Mouse (Mus musculus) forebrain, embryonic 15.5 days (tissue): Measurements from ENCODE around the gene Ap1g2. TPM values are rescaled to one million over a fixed set of nuclear protein-coding genes. Genes with fewer than 3 reads are reported as not detected.

ENCODE experiments used
- ATAC-seq: fragments of 200-750 bp; cut with Nextera tagmentation; replicated peaks from 2 replicates; pipeline ENCODE4 v1.8.0; 2017; ENCODE audit warnings: mild to moderate bottlenecking, moderate TSS enrichment, moderate library complexity
- H3K27ac ChIP-seq: fragments of 300-500 bp; sonication (generic); replicated peaks from 2 replicates; pipeline ENCODE4 v1.5.1; 2015; ENCODE audit warnings: mild to moderate bottlenecking, inconsistent platforms
- H3K27me3 ChIP-seq: fragments of 300-500 bp; sonication (generic); 2 replicates; pipeline ENCODE4 v1.6.1; 2015; ENCODE audit warnings: inconsistent platforms
- H3K36me3 ChIP-seq: fragments of 300-500 bp; sonication (generic); 2 replicates; pipeline ENCODE4 v1.6.1; 2015; ENCODE audit warnings: mild to moderate bottlenecking, inconsistent platforms
- H3K4me1 ChIP-seq: fragments of 300-500 bp; sonication (generic); 2 replicates; pipeline ENCODE4 v1.6.1; 2015; ENCODE audit warnings: inconsistent platforms
- H3K4me2 ChIP-seq: fragments of 300-500 bp; sonication (generic); replicated peaks from 2 replicates; pipeline ENCODE4 v1.6.1; 2015; ENCODE audit warnings: mild to moderate bottlenecking, inconsistent platforms
- H3K4me3 ChIP-seq: fragments of 300-500 bp; sonication (generic); 2 replicates; pipeline ENCODE4 v1.5.1; 2015; ENCODE audit warnings: mild to moderate bottlenecking, inconsistent platforms
- H3K9ac ChIP-seq: fragments of 300-500 bp; sonication (generic); replicated peaks from 2 replicates; pipeline ENCODE4 v1.6.1; 2015; ENCODE audit warnings: mild to moderate bottlenecking, inconsistent platforms
- H3K9me3 ChIP-seq: fragments of 300-500 bp; sonication (generic); 2 replicates; pipeline ENCODE4 v1.6.1; 2016; ENCODE audit warnings: inconsistent platforms
- WGBS: fragments of 180-500 bp; shearing (Covaris S2); methylation state at CpG from one replicate; pipeline ENCODE4 v1.1.7; 2015; ENCODE audit warnings: mixed read lengths; 5-methylcytosine and 5-hydroxymethylcytosine counted together
- polyA plus RNA-seq: library from polyadenylated mRNA; unstranded; fragments of >200 nt; fragmentation: Nextera tagmentation; extraction: Ambion mirVana; gene quantifications from 2 replicates; pipeline ENCODE4 v1.2.1, GENCODE M21; 2015

Ap1g2 gene
- polyA plus RNA-seq, 1 experiment from 2014 or later = 11.4 TPM

DNA sequence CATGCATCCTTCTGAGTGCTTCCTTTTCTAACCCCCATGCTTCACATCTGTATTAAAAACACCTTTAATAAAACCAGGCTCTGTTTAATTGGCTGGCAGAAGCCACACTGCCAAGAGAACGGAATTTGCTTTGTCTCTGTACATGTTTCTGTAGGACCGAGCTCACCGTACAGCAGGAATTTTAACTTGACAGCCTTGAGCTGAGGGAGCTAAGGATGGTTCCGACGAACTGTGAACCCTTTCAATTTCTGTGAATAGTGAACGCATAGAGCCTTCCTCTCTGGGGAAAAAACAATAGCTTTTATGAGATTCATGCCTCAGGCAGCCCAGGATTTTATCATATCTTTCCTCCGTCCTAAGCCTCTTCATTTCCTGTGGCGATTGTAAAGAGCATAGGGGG is 16.0 kb upstream of the Ap1g2 start:
- Histone ChIP-seq H3K4me1 (peaks cover 14% of the 10 kb centered on the region), H3K27ac (peak overlapping the region; percentile 60), H3K9ac (peak overlapping the region; percentile 30; the same call in 1 of the 2 replicates), H3K4me2 (peak overlapping the region; percentile 17; the same call in 1 of the 2 replicates), H3K9me3 (no peaks in the 10 kb centered on the region), H3K36me3 (no peaks in the 10 kb centered on the region), H3K4me3 (no peak overlapping the region), H3K27me3 (no peaks in the 10 kb centered on the region)
- 16% methylated on average over 8 of the region's 8 CpGs for WGBS
- ATAC-seq = peak; percentile 7; the same call in 1 of the 2 replicates

DNA sequence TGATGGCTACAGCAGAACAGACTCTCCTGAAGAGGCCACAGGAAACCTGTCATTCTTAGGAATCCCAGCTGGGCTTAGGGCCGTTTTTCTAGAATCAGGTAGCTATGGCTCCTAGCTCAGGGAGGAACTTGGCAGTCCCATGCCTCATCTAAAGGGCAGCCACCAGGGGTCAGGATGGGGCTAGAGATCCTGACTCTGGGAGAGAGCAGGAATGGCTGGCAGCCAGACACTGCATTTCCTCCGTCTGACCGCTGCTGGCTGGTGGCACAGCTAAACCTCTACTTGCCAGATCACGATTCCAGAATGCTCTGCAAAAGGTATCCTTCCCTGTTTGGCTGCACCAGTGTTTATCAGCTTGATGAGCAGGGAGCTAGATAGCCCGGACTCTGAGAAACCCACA is 15.6 kb upstream of the Ap1g2 start:
- peak; percentile 71 for ATAC-seq
- Histone ChIP-seq H3K4me1 (peaks cover 18% of the 10 kb centered on the region), H3K27me3 (no peaks in the 10 kb centered on the region), H3K4me2 (peak overlapping the region; percentile 17; the same call in 1 of the 2 replicates), H3K9me3 (no peaks in the 10 kb centered on the region), H3K36me3 (no peaks in the 10 kb centered on the region), H3K4me3 (no peak overlapping the region), H3K27ac (peak overlapping the region; percentile 60), H3K9ac (peak overlapping the region; percentile 30; the same call in 1 of the 2 replicates)
- 4% methylated on average over 5 of the region's 5 CpGs for WGBS

DNA sequence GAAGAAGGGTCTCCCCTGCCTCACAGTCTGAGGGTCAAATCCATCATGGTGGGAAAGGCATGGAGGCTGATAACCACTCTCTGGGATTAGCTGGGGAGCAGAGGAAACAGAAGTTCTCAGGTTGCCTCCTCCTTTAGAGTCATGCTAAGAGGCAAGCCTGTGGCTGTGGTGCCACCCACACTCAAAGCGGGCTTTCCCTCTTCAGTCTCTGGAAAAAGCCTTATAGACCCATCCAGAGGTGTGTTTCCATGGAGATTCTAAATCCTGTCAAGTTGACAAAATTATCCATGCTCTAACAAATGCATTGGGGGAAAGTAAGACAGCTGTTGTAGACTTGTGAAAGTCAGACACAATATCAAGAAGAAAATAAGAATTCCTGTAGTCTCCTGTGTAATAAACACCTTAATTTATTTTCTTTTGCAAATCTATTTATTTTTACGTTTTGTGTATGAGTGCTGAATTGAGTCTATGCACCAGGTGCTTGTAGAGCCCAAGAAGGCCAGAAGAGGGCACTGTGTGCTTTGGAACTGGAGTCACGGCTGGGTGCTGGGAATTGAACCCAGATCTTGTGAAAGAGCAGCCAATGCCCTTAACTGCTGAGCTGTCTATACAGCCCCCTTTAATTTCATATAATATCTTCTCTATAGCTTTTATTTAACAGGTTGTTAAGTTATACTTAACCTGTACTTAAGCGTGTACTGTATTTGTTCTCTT is 13.2 kb upstream of the Ap1g2 start:
- Histone ChIP-seq H3K4me2 (no peak overlapping the region), H3K36me3 (no peaks in the 10 kb centered on the region), H3K27ac (no peak overlapping the region), H3K4me3 (no peak overlapping the region), H3K4me1 (peaks cover 27% of the 10 kb centered on the region), H3K9ac (no peak overlapping the region), H3K27me3 (no peaks in the 10 kb centered on the region), H3K9me3 (no peaks in the 10 kb centered on the region)
- ATAC-seq = no peak
- WGBS = 70% methylated on average over 4 of the region's 4 CpGs

DNA sequence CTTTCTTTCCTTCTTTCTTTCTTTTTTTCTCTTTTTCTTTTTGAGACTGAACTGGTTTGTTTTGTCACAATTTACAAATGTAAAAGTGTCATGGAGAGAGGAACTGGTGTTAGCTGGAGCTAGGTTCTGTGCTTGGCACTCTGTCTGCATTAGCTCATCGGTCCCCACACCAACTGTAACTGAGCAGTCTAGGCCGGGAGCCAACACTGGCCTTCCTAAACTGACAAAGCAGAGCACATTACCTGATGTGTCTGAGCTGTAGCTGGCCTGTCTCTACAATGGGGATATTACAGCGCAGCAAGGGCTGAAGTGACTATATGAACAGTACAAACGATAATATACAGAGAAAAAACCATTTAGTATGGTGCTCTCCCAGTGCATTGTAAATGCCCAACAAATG is 12.5 kb upstream of the Ap1g2 start:
- Histone ChIP-seq H3K27me3 (0 out of 2 replicates have a peak, but pooled peaks cover 3% of the 10 kb centered on the region), H3K4me3 (no peak overlapping the region), H3K27ac (no peak overlapping the region), H3K9me3 (no peaks in the 10 kb centered on the region), H3K4me1 (peaks cover 34% of the 10 kb centered on the region), H3K4me2 (no peak overlapping the region), H3K9ac (no peak overlapping the region), H3K36me3 (0 out of 2 replicates have a peak, but pooled peaks cover under 1% of the 10 kb centered on the region)
- ATAC-seq = no peak
- WGBS = 56% methylated on average over 4 of the region's 4 CpGs

DNA sequence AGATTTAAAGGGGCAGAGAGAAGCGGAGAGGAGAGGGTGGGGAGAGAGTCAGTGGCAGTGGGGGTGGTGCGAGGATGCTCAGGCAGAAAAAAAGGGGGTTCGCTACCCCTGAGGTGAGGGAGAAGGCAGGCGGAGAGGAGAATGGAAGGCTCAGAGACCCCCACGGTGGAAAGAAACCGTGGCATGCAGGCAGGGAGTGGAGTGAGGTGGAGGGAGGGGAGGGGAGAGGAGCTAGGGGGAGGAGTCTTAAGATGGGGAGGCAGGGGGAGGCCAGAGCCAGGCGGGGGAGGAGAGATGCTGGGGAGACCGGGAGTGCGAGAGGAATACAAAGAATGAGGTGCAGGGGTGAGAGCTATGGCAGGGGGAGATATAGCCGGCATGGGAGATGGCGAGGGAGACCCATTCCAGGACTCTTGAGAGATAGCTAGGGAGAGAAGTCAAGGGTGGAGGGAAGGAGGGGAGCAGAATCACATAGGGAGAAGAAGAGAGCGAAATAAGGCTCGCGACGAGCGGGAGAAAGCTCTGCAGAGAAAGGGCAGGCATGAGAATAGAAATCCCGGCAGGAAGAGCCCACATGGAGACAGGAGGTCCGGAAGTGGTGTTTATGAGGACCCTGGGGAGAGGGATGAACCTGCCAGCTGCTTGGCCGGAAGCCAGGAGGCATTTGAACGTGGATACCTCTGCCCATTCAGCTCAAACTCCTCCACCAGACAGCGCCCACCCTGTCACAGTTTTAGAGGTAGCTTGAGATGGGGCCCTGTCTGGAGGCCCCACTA is 10.2 kb upstream of the Ap1g2 start, which contains the start of gene Jph4:
TSS of gene Jph4 (minus strand) at position 511 of the 776 bp plus-strand sequence.
- H3K27ac ChIP-seq = peak within 1 kb of the TSS; percentile 97
- WGBS = 4% methylated on average over 21 of the region's 21 CpGs
- H3K36me3 ChIP-seq = peaks cover 8% of the 10 kb centered on the region; the same call in 1 of the 2 replicates
- peak; percentile 65 for ATAC-seq
- peaks cover 43% of the 10 kb centered on the region for H3K4me1 ChIP-seq
- peak within 1 kb of the TSS; percentile 82 for H3K4me2 ChIP-seq
- H3K27me3 ChIP-seq = 0 out of 2 replicates have a peak, but pooled peaks cover 9% of the 10 kb centered on the region
- H3K4me3 ChIP-seq = peak within 1 kb of the TSS; percentile 70
- no peaks in the 10 kb centered on the region for H3K9me3 ChIP-seq
- peak within 1 kb of the TSS; percentile 75 for H3K9ac ChIP-seq

GRCm38 (mm10) chr14:55115846-55116245 is 9.5 kb upstream of the Ap1g2 start:
- ATAC-seq = peak; percentile 44
- H3K36me3 ChIP-seq = peaks cover 8% of the 10 kb centered on the region; the same call in 1 of the 2 replicates
- peak overlapping the region; percentile 82 for H3K4me2 ChIP-seq
- WGBS = 0% methylated on average over 8 of the region's 8 CpGs
- 0 out of 2 replicates have a peak, but pooled peaks cover 9% of the 10 kb centered on the region for H3K27me3 ChIP-seq
- peaks cover 50% of the 10 kb centered on the region for H3K4me1 ChIP-seq
- H3K9ac ChIP-seq = peak overlapping the region; percentile 75
- no peaks in the 10 kb centered on the region for H3K9me3 ChIP-seq
- peak overlapping the region; percentile 70 for H3K4me3 ChIP-seq
- H3K27ac ChIP-seq = peak overlapping the region; percentile 97

DNA sequence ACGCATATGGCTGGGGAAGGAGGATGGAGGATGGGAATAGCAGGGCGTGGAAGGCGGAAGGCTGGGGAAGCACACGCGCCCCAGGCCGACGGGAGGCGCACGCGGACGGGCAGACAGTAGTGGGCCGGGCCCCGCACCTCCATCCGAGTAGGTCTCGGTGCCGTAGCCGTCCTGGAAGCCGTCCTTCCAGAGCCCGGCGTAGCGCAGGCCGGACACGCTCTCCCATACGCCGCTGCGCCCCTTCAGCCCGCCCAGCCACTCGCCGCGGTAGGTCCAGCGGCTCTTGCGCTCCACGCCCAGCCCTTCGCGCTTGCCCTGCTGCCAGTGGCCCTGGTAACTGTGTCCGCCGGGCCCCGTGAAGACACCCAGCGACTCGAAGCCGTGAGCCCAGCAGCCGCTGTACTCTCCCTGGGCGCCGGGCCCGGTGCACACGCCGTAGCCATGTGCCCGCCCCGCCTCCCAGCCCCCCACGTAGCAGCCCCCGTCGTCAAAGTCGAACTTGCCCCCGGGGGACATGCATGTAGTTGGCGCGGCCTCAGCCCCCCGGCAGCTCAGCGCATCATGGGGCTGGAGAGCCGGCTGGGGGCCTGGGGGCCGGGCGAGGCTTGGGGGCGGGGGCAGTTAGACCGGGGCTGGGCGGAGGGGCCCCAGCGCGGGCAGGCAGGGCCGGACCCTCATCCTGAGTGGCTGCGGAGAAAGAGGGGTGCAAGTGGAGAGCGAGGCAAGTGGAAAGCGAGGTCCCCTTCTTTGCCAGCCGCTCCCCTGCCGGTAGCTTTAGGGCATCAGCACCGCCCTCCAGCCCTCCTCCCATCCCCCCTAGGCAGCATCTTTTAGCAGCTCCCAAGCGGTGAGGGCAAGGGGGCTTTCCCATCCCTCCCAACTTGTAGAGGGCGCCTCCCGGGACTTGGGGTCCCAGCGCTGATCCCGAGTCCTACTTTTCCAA is 8.6 kb upstream of the Ap1g2 start:
- H3K4me1 ChIP-seq = peaks cover 57% of the 10 kb centered on the region
- peak; percentile 51 for ATAC-seq

GRCm38 (mm10) chr14:55113975-55114645 is 7.7 kb upstream of the Ap1g2 start:
- H3K36me3 ChIP-seq = peaks cover 8% of the 10 kb centered on the region; the same call in 1 of the 2 replicates
- WGBS = 12% methylated on average over 26 of the region's 26 CpGs
- H3K4me1 ChIP-seq = peaks cover 66% of the 10 kb centered on the region
- ATAC-seq = no peak
- H3K4me2 ChIP-seq = peak overlapping the region; percentile 82
- H3K4me3 ChIP-seq = peak overlapping the region; percentile 70
- peak overlapping the region; percentile 97 for H3K27ac ChIP-seq
- H3K9me3 ChIP-seq = no peaks in the 10 kb centered on the region
- 0 out of 2 replicates have a peak, but pooled peaks cover 9% of the 10 kb centered on the region for H3K27me3 ChIP-seq
- peak overlapping the region; percentile 75 for H3K9ac ChIP-seq

More for the DNA sequence above, 8.6 kb upstream of the Ap1g2 start:
- Histone ChIP-seq H3K9ac (peak overlapping the region; percentile 75), H3K9me3 (no peaks in the 10 kb centered on the region), H3K27me3 (0 out of 2 replicates have a peak, but pooled peaks cover 9% of the 10 kb centered on the region), H3K27ac (peak overlapping the region; percentile 97), H3K4me3 (peak overlapping the region; percentile 70), H3K4me2 (peak overlapping the region; percentile 82), H3K36me3 (peaks cover 8% of the 10 kb centered on the region; the same call in 1 of the 2 replicates)
- WGBS = under 1% methylated on average over 77 of the region's 78 CpGs

GRCm38 (mm10) chr14:55113351-55113974 is 7.1 kb upstream of the Ap1g2 start:
- Histone ChIP-seq H3K4me1 (peaks cover 73% of the 10 kb centered on the region), H3K4me2 (peak overlapping the region; percentile 82), H3K9me3 (no peaks in the 10 kb centered on the region), H3K9ac (peak overlapping the region; percentile 75; the same call in 1 of the 2 replicates), H3K4me3 (peak overlapping the region; percentile 70), H3K36me3 (peaks cover 8% of the 10 kb centered on the region; the same call in 1 of the 2 replicates), H3K27me3 (0 out of 2 replicates have a peak, but pooled peaks cover 9% of the 10 kb centered on the region), H3K27ac (0 out of 2 replicates have a peak overlapping the region, but pooled peaks have one; percentile 97)
- no peak for ATAC-seq
- 72% methylated on average over 51 of the region's 51 CpGs for WGBS

DNA sequence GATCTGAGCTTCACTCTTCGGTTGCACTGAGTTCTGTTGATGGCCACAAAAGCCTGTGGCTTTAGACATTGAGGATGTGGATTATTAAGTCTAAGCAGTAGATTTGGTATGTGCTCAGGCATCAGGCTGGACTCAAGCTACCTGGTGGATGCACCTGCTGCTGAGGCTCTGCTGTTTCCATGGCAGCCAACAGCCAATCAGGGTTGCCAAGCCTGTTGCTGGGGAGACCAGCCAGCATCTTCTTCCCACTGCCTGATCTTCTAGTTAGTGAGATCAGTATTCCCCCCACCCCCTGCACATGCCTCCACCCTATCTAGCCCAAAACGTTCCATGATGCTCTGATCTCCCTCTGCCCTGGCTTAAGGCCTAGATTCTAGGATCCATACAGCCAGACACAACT is 5.3 kb upstream of the Ap1g2 start:
- Histone ChIP-seq H3K4me1 (peaks cover 81% of the 10 kb centered on the region), H3K27ac (no peak overlapping the region)

More for the DNA sequence above, 5.3 kb upstream of the Ap1g2 start:
- Histone ChIP-seq H3K27me3 (0 out of 2 replicates have a peak, but pooled peaks cover 9% of the 10 kb centered on the region), H3K4me2 (no peak overlapping the region; the same call in 1 of the 2 replicates), H3K9me3 (no peaks in the 10 kb centered on the region), H3K36me3 (peaks cover 8% of the 10 kb centered on the region; the same call in 1 of the 2 replicates), H3K9ac (no peak overlapping the region), H3K4me3 (no peak overlapping the region)
- 75% methylated on average over 2 of the region's 2 CpGs for WGBS
- no peak for ATAC-seq
